In the genomic region with DNA sequence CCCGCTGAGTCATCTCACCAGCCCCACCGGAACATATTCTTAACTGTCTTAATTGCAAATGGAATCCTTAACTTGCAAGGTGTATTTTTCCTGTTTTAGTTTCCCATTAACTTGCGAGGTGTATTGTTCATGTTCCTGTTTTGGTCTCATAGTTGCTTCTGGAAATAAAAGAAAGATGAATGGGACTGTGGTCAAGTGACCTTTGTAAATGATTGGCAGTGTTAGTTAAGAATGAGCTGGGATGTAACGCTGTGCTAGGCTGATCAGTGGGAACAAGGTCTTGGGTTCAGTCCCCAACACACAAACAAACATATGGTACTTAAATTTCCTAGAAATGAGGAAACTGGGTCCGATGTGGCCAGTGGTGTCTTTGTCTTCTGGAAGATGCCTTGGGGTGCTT, we compare ENCODE assay signal across 16 mouse cellular contexts.
"Had no signal": no experiment of that assay in that cellular context is flagged by ENCODE, and none has a peak within 500 bp of the region (broad histone marks: within the 10 kb centered on the region; RNA-seq: fewer than 3 reads in every experiment).

No protein-coding gene starts in this region.

- H3K9me3 ChIP-seq: limb, embryonic 15.5 days; liver, embryonic 15.5 days; midbrain, embryonic 10.5 days; neural tube, embryonic 15.5 days had no signal

- DNase-seq: lung, postnatal 10 days; lung, postnatal 4 days; midbrain, embryonic 14.5 days; right cerebral cortex, adult 18-20 months; right cerebral cortex, postnatal 25 days; thymus, postnatal 4 days had no signal

- H3K4me2 ChIP-seq: limb, embryonic 15.5 days; liver, embryonic 15.5 days; lung, embryonic 14.5 days; neural tube, embryonic 15.5 days had no signal

- H3K36me3 ChIP-seq: limb, embryonic 15.5 days; liver, embryonic 15.5 days; midbrain, embryonic 10.5 days; neural tube, embryonic 15.5 days had no signal

- H3K9ac ChIP-seq: limb, embryonic 15.5 days; liver, embryonic 15.5 days; lung, embryonic 14.5 days; neural tube, embryonic 15.5 days had no signal

- H3K27ac ChIP-seq: layer of hippocampus, adult 2 months; limb, embryonic 15.5 days; liver, embryonic 15.5 days; midbrain, embryonic 10.5 days; neural tube, embryonic 15.5 days had no signal

- ATAC-seq: hindbrain, embryonic 16.5 days; inflammation-experienced regulatory T-cells, adult 6 months; intestine, postnatal 0 days had no signal

- H3K27me3 ChIP-seq: limb, embryonic 15.5 days; liver, embryonic 15.5 days; neural tube, embryonic 15.5 days had no signal

- H3K4me3 ChIP-seq: layer of hippocampus, adult 2 months; limb, embryonic 15.5 days; liver, embryonic 15.5 days; midbrain, embryonic 10.5 days; myocyte; neural tube, embryonic 15.5 days had no signal
